Mouse (Mus musculus): ENCODE results near the gene Rfc1. TPM values are rescaled to one million over a fixed set of nuclear protein-coding genes. Genes with fewer than 3 reads are reported as not detected.

Rfc1 gene
- total and polyA plus RNA-seq, 3 experiments, result 50.2 to 2,723 (median 51.5) TPM

- Histone ChIP-seq H3K36me3 (ENCODE audit: control insufficient read depth in 1 of 2, insufficient read depth in 2 of 2, low read length in 2 of 2) (peaks cover 3 to 12% of the 10 kb centered on the region in 2 experiments), H3K27ac (ENCODE audit: control insufficient read depth, low read depth, low read length) (0 out of 2 replicates have a peak overlapping the region, but pooled peaks have one; percentile 0), H3K79me2 (ENCODE audit: control insufficient read depth, insufficient read depth, low read length, poor library complexity) (peaks cover 35% of the 10 kb centered on the region), H3K4me1 (ENCODE audit: control insufficient read depth in 1 of 2, insufficient read depth in 2 of 2, low read length in 2 of 2) (peaks cover 9 to 12% of the 10 kb centered on the region in 2 experiments; a peak in 3 of 4 replicates), H3K27me3 (ENCODE audit: control insufficient read depth in 1 of 2, insufficient read depth in 2 of 2, low read length in 2 of 2) (no peaks in the 10 kb centered on the region), H3K4me3 (ENCODE audit: control insufficient read depth in 1 of 2, insufficient read depth in 1 of 2, low read depth in 2 of 2, low read length in 2 of 2) (peak overlapping the region; percentile 26 to 61), H3K9me3 (replicated peaks; ENCODE audit: insufficient read depth, low read length) (no peaks in the 10 kb centered on the region), H3K9ac (ENCODE audit: control insufficient read depth, low read depth, low read length, poor library complexity, severe bottlenecking) (peak overlapping the region; percentile 1)
- TF ChIP-seq MEF2A (IDR thresholded peaks at IDR 0.05; ENCODE audit: extremely low read depth, insufficient replicate concordance, low read depth, low read length, poor library complexity, severe bottlenecking) (0 out of 2 replicates have a peak, but pooled peaks have one; percentile 35), KAT2A (conservative IDR thresholded peaks at IDR 0.05; ENCODE audit: low read depth, low read length) (no peak), RAD21 (IDR thresholded peaks at IDR 0.05; ENCODE audit: low read depth, low read length) (no peak), ZNF384 (IDR thresholded peaks at IDR 0.05; ENCODE audit: low read depth, low read length) (0 out of 2 replicates have a peak, but pooled peaks have one; percentile 3), ETS1 (IDR thresholded peaks at IDR 0.05; ENCODE audit: low read depth, low read length) (peak; percentile 59), GATA1 (IDR thresholded peaks at IDR 0.05; ENCODE audit: low read depth, low read length) (no peak)
- peak; percentile 42 for DNase-seq (ENCODE audit: low read depth, low spot score)
These were observed 9.3 kb downstream of the Rfc1 start for GRCm38 (mm10) chr5:65326212-65326611.

- H3K9ac ChIP-seq (ENCODE audit: control insufficient read depth, low read depth, low read length, poor library complexity, severe bottlenecking), result no peak overlapping the region
- no peak overlapping the region for H3K4me3 ChIP-seq (ENCODE audit: control insufficient read depth in 1 of 2, insufficient read depth in 1 of 2, low read depth in 2 of 2, low read length in 2 of 2)
- peaks cover 3 to 12% of the 10 kb centered on the region in 2 experiments; a peak in 3 of 4 replicates for H3K36me3 ChIP-seq (ENCODE audit: control insufficient read depth in 1 of 2, insufficient read depth in 2 of 2, low read length in 2 of 2)
- TF ChIP-seq NELFE (IDR thresholded peaks at IDR 0.05; ENCODE audit: low read depth, low read length) (no peak), SIN3A (IDR thresholded peaks at IDR 0.05; ENCODE audit: low read length) (no peak), MYB (IDR thresholded peaks at IDR 0.05; ENCODE audit: low read depth, low read length) (no peak), TAL1 (IDR thresholded peaks at IDR 0.05; ENCODE audit: low read length) (no peak), TBP (IDR thresholded peaks at IDR 0.05; ENCODE audit: low read depth, low read length) (no peak)
- peaks cover 9 to 12% of the 10 kb centered on the region in 2 experiments; a peak in 3 of 4 replicates for H3K4me1 ChIP-seq (ENCODE audit: control insufficient read depth in 1 of 2, insufficient read depth in 2 of 2, low read length in 2 of 2)
- H3K9me3 ChIP-seq (replicated peaks; ENCODE audit: insufficient read depth, low read length), result no peaks in the 10 kb centered on the region
- no peak overlapping the region for H3K27ac ChIP-seq (ENCODE audit: control insufficient read depth, low read depth, low read length)
- H3K79me2 ChIP-seq (ENCODE audit: control insufficient read depth, insufficient read depth, low read length, poor library complexity), result peaks cover 32% of the 10 kb centered on the region
- no peaks in the 10 kb centered on the region for H3K27me3 ChIP-seq (ENCODE audit: control insufficient read depth in 1 of 2, insufficient read depth in 2 of 2, low read length in 2 of 2)
- no peak for DNase-seq (ENCODE audit: low read depth, low spot score)
These were observed 10.6 kb downstream of the Rfc1 start for GRCm38 (mm10) chr5:65324758-65325355.

GRCm38 (mm10) chr5:65324271-65324670 lies 11.2 kb downstream of the Rfc1 start:
- Histone ChIP-seq H3K79me2 (ENCODE audit: control insufficient read depth, insufficient read depth, low read length, poor library complexity) (peaks cover 28% of the 10 kb centered on the region), H3K9me3 (replicated peaks; ENCODE audit: insufficient read depth, low read length) (no peaks in the 10 kb centered on the region), H3K27me3 (ENCODE audit: control insufficient read depth in 1 of 2, insufficient read depth in 2 of 2, low read length in 2 of 2) (no peaks in the 10 kb centered on the region), H3K27ac (ENCODE audit: control insufficient read depth, low read depth, low read length) (no peak overlapping the region), H3K36me3 (ENCODE audit: control insufficient read depth in 1 of 2, insufficient read depth in 2 of 2, low read length in 2 of 2) (peaks cover 3 to 12% of the 10 kb centered on the region in 2 experiments), H3K4me3 (ENCODE audit: control insufficient read depth in 1 of 2, insufficient read depth in 1 of 2, low read depth in 2 of 2, low read length in 2 of 2) (no peak overlapping the region), H3K4me1 (ENCODE audit: control insufficient read depth in 1 of 2, insufficient read depth in 2 of 2, low read length in 2 of 2) (peaks cover 9 to 12% of the 10 kb centered on the region in 2 experiments; a peak in 3 of 4 replicates), H3K9ac (ENCODE audit: control insufficient read depth, low read depth, low read length, poor library complexity, severe bottlenecking) (no peak overlapping the region)
- DNase-seq (ENCODE audit: low read depth, low spot score), result no peak
- no peak for TF ChIP-seq POLR2A (IDR thresholded peaks at IDR 0.05; ENCODE audit: control insufficient read depth in 1 of 2, insufficient read depth in 1 of 2, low read depth in 1 of 2, low read length in 2 of 2, poor library complexity in 1 of 2)
- TF ChIP-seq MAZ (IDR thresholded peaks at IDR 0.05; ENCODE audit: low read depth, low read length), result no peak
- TF ChIP-seq BHLHE40 (IDR thresholded peaks at IDR 0.05; ENCODE audit: borderline replicate concordance, low read depth, low read length), result no peak
- TF ChIP-seq CHD1 (IDR thresholded peaks at IDR 0.05; ENCODE audit: low read depth, low read length), result no peak
- TF ChIP-seq POLR2AphosphoS5 (IDR thresholded peaks at IDR 0.05; ENCODE audit: borderline replicate concordance, low read depth, low read length), result no peak
- TF ChIP-seq CHD2 (IDR thresholded peaks at IDR 0.05; ENCODE audit: low read length), result no peak
- no peak for TF ChIP-seq E2F4 (IDR thresholded peaks at IDR 0.05; ENCODE audit: borderline replicate concordance, low read depth, low read length)
- no peak for TF ChIP-seq ZNF384 (IDR thresholded peaks at IDR 0.05; ENCODE audit: low read depth, low read length)
